Mouse (Mus musculus): ENCODE measurements at regions not wholly inside any gene's neighbourhood (a gene's known extent, or its start where the extent isn't known, plus 50 kb on each side); places are given as distances from the start of the nearest gene placed in this dataset.

- in situ Hi-C loops (cut with MboI; ENCODE audit: low pct_unique_long_range_greater_than_20kb in 1 of 2, low sequenced_read_pairs in 2 of 2, unreplicated experiment in 1 of 2): loop anchor here (25.0 kb wide), 3 partner anchors 713 to 938 kb away; no protein-coding TSS in a partner anchor
Measured at GRCm38 (mm10) chr2:56025059-56025458, 589.3 kb downstream of the Kcnj3 start.

DNA sequence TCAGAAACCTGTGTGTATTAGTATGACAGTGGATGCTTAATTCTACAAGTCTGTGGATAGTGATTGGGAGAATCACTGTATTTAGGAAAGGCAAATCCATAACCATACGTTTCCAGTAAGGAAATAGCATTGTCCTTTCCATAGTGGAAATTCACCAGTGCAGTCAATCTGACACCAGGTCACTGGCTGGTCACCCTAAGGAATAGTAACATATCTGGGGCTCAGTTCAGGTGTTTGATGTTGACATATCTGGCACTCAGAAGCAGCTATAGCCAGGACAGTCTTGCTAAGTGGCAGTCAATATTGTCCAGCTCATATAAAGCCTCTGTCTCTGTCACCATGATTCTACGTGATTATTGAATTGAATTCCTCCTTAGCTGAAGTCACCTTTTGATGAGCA lies 593.2 kb downstream of the Kcnj3 start:
- in situ Hi-C loops (cut with MboI; ENCODE audit: low pct_unique_long_range_greater_than_20kb in 1 of 2, low sequenced_read_pairs in 2 of 2, unreplicated experiment in 1 of 2): loop anchor here (25.0 kb wide), 3 partner anchors 717 to 942 kb away; no protein-coding TSS in a partner anchor

Data from mouse embryonic stem cell (cell line).